Mouse (Mus musculus) heart, embryonic 16.5 days (tissue): ENCODE results near the gene Tube1. TPM values are rescaled to one million over a fixed set of nuclear protein-coding genes. Genes with fewer than 3 reads are reported as not detected.

ENCODE experiments used
- ATAC-seq: fragments of 200-750 bp; cut with Nextera tagmentation; replicated peaks from 2 replicates; pipeline ENCODE4 v1.8.0; 2017; ENCODE audit warnings: moderate number of reproducible peaks; ENCODE audit not compliant: insufficient read depth, low FRiP score; ENCODE audit errors: extremely low read depth
- H3K27ac ChIP-seq: fragments of 300-500 bp; sonication (generic); 2 replicates; pipeline ENCODE4 v1.5.1; 2014; ENCODE audit warnings: mild to moderate bottlenecking, low read length, control low read depth, moderate library complexity
- H3K27me3 ChIP-seq: fragments of 300-500 bp; sonication (generic); 2 replicates; pipeline ENCODE4 v1.6.1; 2014; ENCODE audit warnings: low read length, mixed read lengths; ENCODE audit not compliant: control insufficient read depth, insufficient read depth
- H3K36me3 ChIP-seq: fragments of 300-500 bp; sonication (generic); 2 replicates; pipeline ENCODE4 v1.6.1; 2014; ENCODE audit not compliant: control insufficient read depth, insufficient read depth
- H3K4me1 ChIP-seq: fragments of 300-500 bp; sonication (generic); 2 replicates; pipeline ENCODE4 v1.6.1; 2014; ENCODE audit warnings: low read length, mixed read lengths; ENCODE audit not compliant: control insufficient read depth, insufficient read depth
- H3K4me2 ChIP-seq: fragments of 300-500 bp; sonication (generic); 2 replicates; pipeline ENCODE4 v1.6.1; 2014; ENCODE audit warnings: low read depth, mild to moderate bottlenecking, control low read depth, low read length
- H3K4me3 ChIP-seq: fragments of 300-500 bp; sonication (generic); 2 replicates; pipeline ENCODE4 v1.5.1; 2014; ENCODE audit warnings: mild to moderate bottlenecking, control low read depth, low read length
- H3K9ac ChIP-seq: fragments of 300-500 bp; sonication (generic); 2 replicates; pipeline ENCODE4 v1.6.1; 2014; ENCODE audit warnings: low read length, control low read depth
- H3K9me3 ChIP-seq: fragments of 300-500 bp; sonication (generic); replicated peaks from 2 replicates; pipeline ENCODE4 v1.6.1; 2016; ENCODE audit warnings: low read length; ENCODE audit not compliant: control insufficient read depth
- WGBS: fragments of 180-500 bp; shearing (Covaris S2); extraction: QIAGEN DNeasy Blood & Tissue Kit; methylation state at CpG from one replicate; pipeline ENCODE4 v1.1.7; 2014; 5-methylcytosine and 5-hydroxymethylcytosine counted together
- polyA plus RNA-seq: library from polyadenylated mRNA; unstranded; fragments of >200 nt; fragmentation: Nextera tagmentation; extraction: Ambion mirVana; gene quantifications from 2 replicates; pipeline ENCODE4 v1.2.1, GENCODE M21; 2015

The Tube1 gene
- polyA plus RNA-seq: 7.9 and 11.9 TPM in 2 replicates

- Histone ChIP-seq H3K27me3 (no peaks in the 10 kb centered on the region), H3K4me3 (peak within 1 kb of the TSS; percentile 85), H3K4me2 (peak within 1 kb of the TSS; percentile 96), H3K27ac (peak within 1 kb of the TSS; percentile 42; the same call in 1 of the 2 replicates), H3K4me1 (peaks cover 7% of the 10 kb centered on the region), H3K9ac (peak within 1 kb of the TSS; percentile 90), H3K36me3 (no peaks in the 10 kb centered on the region), H3K9me3 (no peaks in the 10 kb centered on the region)
- peak; percentile 79 for ATAC-seq
- 4% methylated on average over 47 of the region's 47 CpGs for WGBS
Measured at GRCm38 (mm10) chr10:39133462-39134310, at the start of gene Tube1, which contains the start of gene Fam229b. TSS of gene Tube1 (plus strand) at chr10:39133976. TSS of gene Fam229b (minus strand) at chr10:39133914.

GRCm38 (mm10) chr10:39096981-39097380, 36.8 kb upstream of the Tube1 start:
- Histone ChIP-seq H3K9ac (no peak overlapping the region), H3K27me3 (no peaks in the 10 kb centered on the region), H3K27ac (no peak overlapping the region), H3K4me1 (no peaks in the 10 kb centered on the region), H3K4me2 (no peak overlapping the region), H3K9me3 (no peaks in the 10 kb centered on the region), H3K4me3 (no peak overlapping the region), H3K36me3 (peaks cover 49% of the 10 kb centered on the region)
- no peak for ATAC-seq
- 77% methylated on average over 9 of the region's 9 CpGs for WGBS

GRCm38 (mm10) chr10:39098746-39099145, 35.0 kb upstream of the Tube1 start:
- WGBS: 93% methylated on average over 10 of the region's 10 CpGs
- Histone ChIP-seq H3K27me3 (no peaks in the 10 kb centered on the region), H3K4me3 (no peak overlapping the region), H3K36me3 (peaks cover 53% of the 10 kb centered on the region), H3K4me2 (no peak overlapping the region), H3K4me1 (no peaks in the 10 kb centered on the region), H3K27ac (no peak overlapping the region), H3K9me3 (no peaks in the 10 kb centered on the region), H3K9ac (no peak overlapping the region)
- no peak for ATAC-seq

GRCm38 (mm10) chr10:39104803-39105449, 28.9 kb upstream of the Tube1 start:
- peaks cover 50% of the 10 kb centered on the region for H3K36me3 ChIP-seq
- WGBS: 93% methylated on average over 8 of the region's 8 CpGs
- no peak for ATAC-seq
- H3K9ac ChIP-seq: no peak overlapping the region
- no peaks in the 10 kb centered on the region for H3K4me1 ChIP-seq
- H3K4me2 ChIP-seq: no peak overlapping the region
- H3K9me3 ChIP-seq: no peaks in the 10 kb centered on the region
- no peaks in the 10 kb centered on the region for H3K27me3 ChIP-seq
- H3K4me3 ChIP-seq: no peak overlapping the region
- H3K27ac ChIP-seq: no peak overlapping the region

DNA sequence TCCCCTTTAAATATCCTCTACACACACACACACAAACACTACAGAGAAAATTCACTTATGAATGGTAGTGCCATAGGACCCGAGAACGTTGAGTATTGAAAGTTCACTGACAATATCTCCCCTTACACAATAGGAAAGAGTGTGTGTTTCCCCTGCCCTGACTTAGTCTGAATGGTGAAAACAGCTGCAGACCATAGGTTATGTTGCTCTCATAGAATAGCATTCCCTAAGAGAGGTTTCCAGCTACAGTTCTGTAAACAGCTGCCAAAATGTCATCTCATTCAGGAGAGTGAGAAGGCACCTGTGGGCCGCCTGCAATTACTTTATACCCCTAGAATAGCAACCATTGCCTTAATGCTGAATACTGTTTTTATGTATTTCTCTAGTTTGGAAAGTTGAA, 27.4 kb upstream of the Tube1 start:
- WGBS: 72% methylated on average over 3 of the region's 3 CpGs
- no peaks in the 10 kb centered on the region for H3K27me3 ChIP-seq
- no peak overlapping the region for H3K9ac ChIP-seq
- H3K36me3 ChIP-seq: peaks cover 61% of the 10 kb centered on the region
- H3K4me3 ChIP-seq: no peak overlapping the region
- ATAC-seq: no peak
- no peak overlapping the region for H3K4me2 ChIP-seq
- H3K27ac ChIP-seq: no peak overlapping the region
- H3K9me3 ChIP-seq: no peaks in the 10 kb centered on the region
- no peaks in the 10 kb centered on the region for H3K4me1 ChIP-seq

DNA sequence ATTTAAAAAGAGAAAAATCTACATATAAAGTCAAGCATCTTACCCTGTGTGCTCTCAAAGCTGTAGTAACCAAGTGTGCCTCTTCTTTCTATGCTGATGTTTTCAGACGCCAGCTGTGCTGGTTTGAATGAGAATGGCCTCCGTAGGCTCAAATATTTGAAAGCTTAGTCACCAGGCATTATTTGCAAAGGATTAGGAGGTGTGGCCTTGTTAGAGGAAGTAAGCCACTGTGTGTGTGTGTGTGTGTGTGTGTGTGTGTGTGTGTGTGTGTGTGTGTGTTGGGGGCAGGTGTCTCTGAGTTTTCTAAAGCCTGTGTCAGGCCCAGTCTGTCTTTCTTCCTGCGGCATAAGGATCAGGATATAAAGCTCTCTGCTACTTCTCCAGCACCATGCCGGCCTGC, 26.8 kb upstream of the Tube1 start:
- no peaks in the 10 kb centered on the region for H3K9me3 ChIP-seq
- H3K4me3 ChIP-seq: no peak overlapping the region
- H3K4me1 ChIP-seq: no peaks in the 10 kb centered on the region
- ATAC-seq: no peak
- H3K36me3 ChIP-seq: peaks cover 63% of the 10 kb centered on the region
- H3K27ac ChIP-seq: no peak overlapping the region
- WGBS: 68% methylated on average over 4 of the region's 4 CpGs
- no peak overlapping the region for H3K9ac ChIP-seq
- H3K27me3 ChIP-seq: no peaks in the 10 kb centered on the region
- H3K4me2 ChIP-seq: no peak overlapping the region

DNA sequence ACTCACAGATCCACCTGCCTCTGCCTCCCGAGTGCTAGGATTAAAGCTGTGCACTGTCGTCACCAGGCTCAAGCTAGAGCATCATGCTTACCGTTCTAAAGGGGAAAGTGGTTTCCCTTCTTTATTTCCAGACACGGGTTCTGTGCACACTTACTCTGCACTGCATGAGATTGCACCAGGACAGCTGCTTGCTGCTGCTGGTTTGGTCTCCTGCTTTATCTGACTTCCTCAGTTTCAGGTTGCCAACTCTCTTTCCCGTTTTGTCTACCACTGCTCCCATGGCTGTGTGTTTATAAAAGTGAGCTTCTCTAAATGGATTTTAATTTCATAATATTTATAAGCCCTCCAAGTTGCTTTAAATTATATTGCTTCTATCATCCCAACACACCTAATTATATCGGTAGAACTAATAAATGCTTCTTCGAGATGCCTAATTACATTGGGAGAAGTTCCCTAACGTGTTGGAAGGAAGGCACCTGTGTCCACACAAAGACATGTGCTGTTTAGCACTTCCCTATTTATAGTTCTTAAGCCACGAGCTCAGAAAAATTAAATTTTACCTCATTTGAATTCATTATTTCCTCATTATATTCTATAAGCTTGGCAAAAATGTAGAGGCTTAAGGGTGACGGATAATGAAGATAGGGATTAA, 24.8 kb upstream of the Tube1 start:
- no peak overlapping the region for H3K4me3 ChIP-seq
- no peaks in the 10 kb centered on the region for H3K27me3 ChIP-seq
- H3K4me2 ChIP-seq: no peak overlapping the region
- WGBS: 68% methylated on average over 10 of the region's 10 CpGs
- H3K4me1 ChIP-seq: no peaks in the 10 kb centered on the region
- H3K9me3 ChIP-seq: no peaks in the 10 kb centered on the region
- no peak for ATAC-seq
- no peak overlapping the region for H3K27ac ChIP-seq
- H3K9ac ChIP-seq: no peak overlapping the region
- peaks cover 53% of the 10 kb centered on the region for H3K36me3 ChIP-seq

DNA sequence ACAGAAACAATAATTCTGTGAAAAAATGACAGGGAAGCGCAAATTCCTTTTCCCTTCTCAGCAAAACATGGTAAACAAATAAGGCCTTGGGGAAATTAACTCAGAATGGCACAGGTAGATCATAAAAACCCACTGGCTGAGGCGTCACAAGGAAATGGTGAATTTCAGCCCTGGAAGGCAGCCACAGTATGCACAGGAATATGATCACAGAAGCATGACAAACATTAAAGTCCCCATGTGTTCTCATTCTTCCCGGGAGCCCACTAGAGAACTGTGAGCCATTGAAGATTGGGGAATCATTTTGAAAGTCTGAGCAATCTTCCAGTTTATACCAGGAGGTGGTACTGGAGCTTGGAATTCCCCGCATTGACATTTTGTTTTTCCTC, 24.3 kb upstream of the Tube1 start:
- Histone ChIP-seq H3K4me3 (no peak overlapping the region), H3K9me3 (no peaks in the 10 kb centered on the region), H3K9ac (no peak overlapping the region), H3K27ac (no peak overlapping the region), H3K4me2 (no peak overlapping the region), H3K36me3 (peaks cover 53% of the 10 kb centered on the region), H3K27me3 (no peaks in the 10 kb centered on the region), H3K4me1 (no peaks in the 10 kb centered on the region)
- ATAC-seq: no peak
- 72% methylated on average over 4 of the region's 4 CpGs for WGBS

DNA sequence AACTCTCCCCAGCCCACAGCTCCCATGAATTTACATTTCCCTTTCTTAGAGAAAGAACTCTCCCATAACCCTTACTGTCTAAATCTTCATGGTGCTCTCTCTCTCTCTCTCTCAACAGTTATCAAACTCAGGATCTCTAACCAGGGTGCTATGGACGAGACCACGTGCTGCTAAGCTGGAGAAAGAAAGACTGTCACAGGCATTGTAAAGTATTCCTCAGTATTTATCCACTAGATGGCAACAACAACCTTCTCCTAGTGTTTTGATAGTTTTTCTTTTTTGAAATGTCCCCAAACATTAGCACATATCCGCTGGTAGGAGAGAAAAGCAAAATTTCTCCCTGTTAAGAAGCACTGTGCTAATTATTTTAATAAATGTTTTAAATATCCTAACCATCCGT, 12.4 kb upstream of the Tube1 start:
- Histone ChIP-seq H3K9ac (no peak overlapping the region), H3K4me3 (no peak overlapping the region), H3K4me2 (no peak overlapping the region), H3K27ac (no peak overlapping the region), H3K9me3 (no peaks in the 10 kb centered on the region), H3K27me3 (no peaks in the 10 kb centered on the region), H3K36me3 (no peaks in the 10 kb centered on the region), H3K4me1 (no peaks in the 10 kb centered on the region)
- ATAC-seq: no peak
- WGBS: 29% methylated on average over 4 of the region's 4 CpGs
